Mouse (Mus musculus) liver, embryonic 14.5 days (tissue): ENCODE measurements around the gene Anapc1. TPM values are rescaled to one million over a fixed set of nuclear protein-coding genes. Genes with fewer than 3 reads are reported as not detected.

Experiments used
- ATAC-seq: fragments of 200-750 bp; cut with Nextera tagmentation; 2 replicates; pipeline ENCODE4 v1.8.0; 2017; ENCODE audit warnings: moderate number of reproducible peaks, mild to moderate bottlenecking, moderate library complexity; ENCODE audit not compliant: insufficient read depth
- DNase-seq, 3 experiments: peaks; one replicate each; pipeline ENCODE4 v3.0.0-alpha.2; 2012 to 2013; ENCODE audit warnings: low read depth in 3 of 3, low spot score in 3 of 3
- H3K27ac ChIP-seq: fragments of 300-500 bp; sonication (generic); 2 replicates; pipeline ENCODE4 v1.5.1; 2014; ENCODE audit warnings: moderate library complexity, mild to moderate bottlenecking, control low read depth, inconsistent platforms
- H3K27me3 ChIP-seq: fragments of 300-500 bp; sonication (generic); 2 replicates; pipeline ENCODE4 v1.6.1; 2014; ENCODE audit warnings: mild to moderate bottlenecking, low read length, moderate library complexity; ENCODE audit not compliant: control insufficient read depth, insufficient read depth
- H3K36me3 ChIP-seq: fragments of 300-500 bp; sonication (generic); replicated peaks from 2 replicates; pipeline ENCODE4 v1.6.1; 2014; ENCODE audit warnings: low read depth; ENCODE audit not compliant: control insufficient read depth, insufficient read depth
- H3K4me1 ChIP-seq, 2 experiments: fragments of 200-500 bp in 1 of 2; fragments of 300-500 bp in 1 of 2; sonication (generic) in 1 of 2; replicated peaks; 2 replicates each; pipeline ENCODE4 v1.6.1; 2012 to 2014; ENCODE audit warnings: antibody characterized with exemption in 1 of 2, inconsistent platforms in 1 of 2, low read length in 1 of 2; ENCODE audit not compliant: control insufficient read depth in 2 of 2, insufficient read depth in 2 of 2
- H3K4me2 ChIP-seq: fragments of 300-500 bp; sonication (generic); 2 replicates; pipeline ENCODE4 v1.6.1; 2014; ENCODE audit warnings: low read depth, mild to moderate bottlenecking, control low read depth, moderate library complexity
- H3K4me3 ChIP-seq, 2 experiments: fragments of 200-500 bp in 1 of 2; fragments of 300-500 bp in 1 of 2; sonication (generic) in 1 of 2; 2 replicates each; pipeline ENCODE4 v1.5.1; 2012 to 2014; ENCODE audit warnings: low read depth in 2 of 2, low read length in 2 of 2, mild to moderate bottlenecking in 2 of 2, control low read depth in 1 of 2, inconsistent platforms in 1 of 2, moderate library complexity in 1 of 2; ENCODE audit not compliant: insufficient read depth in 1 of 2
- H3K9ac ChIP-seq: fragments of 300-500 bp; sonication (generic); replicated peaks from 2 replicates; pipeline ENCODE4 v1.6.1; 2014; ENCODE audit warnings: mild to moderate bottlenecking, control low read depth, moderate library complexity
- H3K9me3 ChIP-seq: fragments of 300-500 bp; sonication (generic); 2 replicates; pipeline ENCODE4 v1.6.1; 2016; ENCODE audit warnings: low read length, mixed read lengths; ENCODE audit not compliant: control insufficient read depth
- CTCF ChIP-seq: IDR thresholded peaks from 2 replicates; pipeline ENCODE4 v1.5.1; 2016; ENCODE audit warnings: antibody characterized with exemption, low read depth, control low read depth
- EP300 ChIP-seq: IDR thresholded peaks from 2 replicates; pipeline ENCODE4 v1.6.1; 2016; ENCODE audit warnings: antibody characterized with exemption, low read depth
- WGBS: fragments of 180-500 bp; shearing (Covaris S2); extraction: QIAGEN DNeasy Blood & Tissue Kit; methylation state at CpG from one replicate; pipeline ENCODE4 v1.1.7; 2014; ENCODE audit not compliant: insufficient replicate concordance; 5-methylcytosine and 5-hydroxymethylcytosine counted together
- polyA plus RNA-seq, 2 experiments: library from polyadenylated mRNA; depleted of rRNA in 1 of 2; stranded (reverse) in 1 of 2; unstranded in 1 of 2; fragments of >200 nt; fragmentation: Nextera tagmentation in 1 of 2; extraction: Ambion mirVana in 1 of 2; gene quantifications; 2 replicates each; pipeline versions ENCODE4 v1.2.1 to v1.2.3; 2012 to 2014

The Anapc1 gene
- polyA plus RNA-seq, 2 experiments: 20.6 to 21.6 TPM

DNA sequence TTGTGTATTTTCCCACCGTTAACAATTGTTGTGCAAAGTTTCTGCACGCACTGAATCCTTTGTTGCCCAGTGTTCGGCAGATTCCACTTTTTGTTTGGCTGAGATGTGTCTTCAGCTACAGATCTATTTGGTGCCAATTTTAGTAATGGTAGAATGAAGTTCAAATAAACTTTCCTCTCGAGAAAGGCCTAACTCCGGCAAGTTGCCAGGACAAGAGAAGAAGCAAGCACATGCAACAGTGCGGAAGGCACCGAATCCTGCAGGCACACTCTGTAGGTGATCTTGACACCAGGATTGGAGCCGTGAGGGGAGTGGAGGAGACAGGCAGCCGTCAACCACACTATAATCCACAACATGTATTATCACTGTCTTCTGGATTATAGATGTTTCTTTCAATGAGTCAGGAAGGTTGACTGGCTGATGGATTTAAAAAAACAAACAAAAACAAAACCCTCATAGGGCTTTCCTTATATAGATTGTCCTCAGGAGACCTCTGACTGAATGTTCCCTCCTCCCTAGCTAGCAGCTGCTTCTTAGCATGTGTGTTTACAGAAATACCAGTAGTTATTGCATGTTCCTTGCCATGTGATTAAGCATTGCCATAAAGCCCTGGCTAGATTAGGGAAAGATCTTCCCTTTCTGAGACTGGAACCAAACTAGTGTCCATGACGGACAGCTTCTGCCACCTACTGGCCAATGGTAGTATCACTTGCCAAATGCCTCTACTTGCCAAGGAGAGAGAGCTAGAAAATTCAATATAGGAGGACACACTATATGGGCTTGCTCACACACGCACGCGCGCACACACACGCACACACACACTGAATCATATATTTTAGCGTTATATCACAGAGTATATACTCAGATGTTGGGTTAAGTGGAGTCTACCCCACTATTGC is 114.2 kb downstream of the Anapc1 start:
- ATAC-seq: no peak

DNA sequence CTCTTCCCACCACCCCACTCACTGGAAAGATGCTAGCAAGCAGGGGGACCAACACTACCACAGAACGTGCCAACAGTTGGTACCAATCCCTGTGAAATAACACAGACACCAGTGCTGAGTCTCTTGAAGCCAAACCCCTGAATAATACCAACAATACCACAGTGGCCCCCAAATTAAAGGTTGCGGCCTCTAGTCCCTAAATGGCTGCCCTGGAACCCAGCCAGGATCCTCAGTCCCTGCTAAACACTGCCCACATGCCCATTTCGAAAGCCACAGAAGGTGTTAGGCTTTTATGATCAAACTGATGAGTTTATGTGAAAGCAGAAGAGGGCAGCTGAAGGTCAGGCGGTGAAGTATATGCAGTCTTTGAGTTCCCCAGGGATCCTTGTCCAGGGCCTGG is 116.2 kb downstream of the Anapc1 start:
- Histone ChIP-seq H3K36me3 (no peaks in the 10 kb centered on the region), H3K27ac (no peak overlapping the region), H3K9me3 (no peaks in the 10 kb centered on the region), H3K27me3 (no peaks in the 10 kb centered on the region), H3K9ac (no peak overlapping the region), H3K4me2 (no peak overlapping the region), H3K4me1 (peaks cover 0 to 7% of the 10 kb centered on the region in 2 experiments; a peak in 2 of 4 replicates), H3K4me3 (no peak overlapping the region)
- WGBS: 56% methylated on average over 4 of the region's 4 CpGs
- no peak for ATAC-seq
- no peak for DNase-seq
- TF ChIP-seq EP300 (no peak), CTCF (no peak)

More for the DNA sequence above, 114.2 kb downstream of the Anapc1 start:
- TF ChIP-seq CTCF: peak; percentile 87
- no peak for TF ChIP-seq EP300
- no peaks in the 10 kb centered on the region for H3K9me3 ChIP-seq
- no peak overlapping the region for H3K4me3 ChIP-seq
- no peaks in the 10 kb centered on the region for H3K27me3 ChIP-seq
- 39% methylated on average over 16 of the region's 16 CpGs for WGBS
- H3K36me3 ChIP-seq: no peaks in the 10 kb centered on the region
- DNase-seq: peak; percentile 31 to 36 (median 33)
- no peak overlapping the region for H3K4me2 ChIP-seq
- no peak overlapping the region for H3K9ac ChIP-seq
- H3K4me1 ChIP-seq: 0 out of 4 replicates have a peak, but pooled peaks cover 0 to 3% of the 10 kb centered on the region in 2 experiments
- H3K27ac ChIP-seq: no peak overlapping the region

DNA sequence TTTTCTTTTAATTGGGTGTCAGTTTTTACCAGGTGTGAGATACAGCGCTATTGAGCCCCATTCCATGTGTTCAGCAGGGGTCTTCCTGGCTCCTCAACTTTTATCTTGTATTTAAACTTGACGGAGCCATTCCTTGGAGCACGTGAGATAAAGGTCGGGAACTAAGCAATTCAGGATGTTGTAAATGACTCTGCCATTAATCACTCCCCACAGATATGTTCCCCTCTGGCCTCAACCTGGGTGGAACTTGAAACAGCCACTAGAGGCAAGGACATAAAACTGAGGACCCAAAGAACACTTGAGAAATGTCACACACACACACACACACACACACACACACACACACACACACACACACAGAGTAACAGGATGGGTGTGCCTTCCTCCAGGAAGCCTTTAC is 118.7 kb downstream of the Anapc1 start:
- Histone ChIP-seq H3K27me3 (no peaks in the 10 kb centered on the region), H3K4me3 (no peak overlapping the region), H3K27ac (no peak overlapping the region), H3K9me3 (no peaks in the 10 kb centered on the region), H3K36me3 (no peaks in the 10 kb centered on the region), H3K4me2 (no peak overlapping the region), H3K4me1 (peaks cover 0 to 9% of the 10 kb centered on the region in 2 experiments; a peak in 2 of 4 replicates), H3K9ac (no peak overlapping the region)
- DNase-seq (no peak), ATAC-seq (no peak)
- WGBS: 37% methylated on average over 4 of the region's 4 CpGs
- no peak for TF ChIP-seq CTCF
- no peak for TF ChIP-seq EP300

DNA sequence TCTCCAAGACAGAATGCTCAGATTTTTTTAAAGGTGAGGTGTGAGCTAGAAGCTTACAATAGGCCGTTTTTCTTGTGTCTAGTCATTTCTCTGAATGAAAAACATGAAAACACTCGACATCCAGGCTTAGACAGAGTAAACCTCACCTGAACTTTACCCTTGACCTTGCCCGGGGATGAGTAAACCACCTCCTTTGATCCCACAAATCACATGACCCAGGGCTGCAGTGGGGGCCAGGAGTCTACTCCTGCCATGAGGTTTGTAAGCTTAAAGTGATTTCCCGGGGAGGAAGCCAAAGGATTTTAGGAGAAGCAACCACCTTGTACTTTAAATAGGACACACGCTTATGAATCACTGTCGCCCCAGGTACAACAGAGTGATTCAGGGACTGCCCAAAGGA is 119.2 kb downstream of the Anapc1 start:
- H3K4me1 ChIP-seq: peaks cover 0 to 9% of the 10 kb centered on the region in 2 experiments; a peak in 2 of 4 replicates
- H3K4me3 ChIP-seq: no peak overlapping the region
- H3K36me3 ChIP-seq: no peaks in the 10 kb centered on the region
- H3K27me3 ChIP-seq: no peaks in the 10 kb centered on the region
- DNase-seq (peak; percentile 15 to 24 (median 19)), ATAC-seq (peak; percentile 37; the same call in 1 of the 2 replicates)
- H3K9ac ChIP-seq: no peak overlapping the region
- WGBS: 55% methylated on average over 6 of the region's 6 CpGs
- TF ChIP-seq CTCF: no peak
- no peak for TF ChIP-seq EP300
- no peaks in the 10 kb centered on the region for H3K9me3 ChIP-seq
- H3K4me2 ChIP-seq: no peak overlapping the region
- no peak overlapping the region for H3K27ac ChIP-seq

DNA sequence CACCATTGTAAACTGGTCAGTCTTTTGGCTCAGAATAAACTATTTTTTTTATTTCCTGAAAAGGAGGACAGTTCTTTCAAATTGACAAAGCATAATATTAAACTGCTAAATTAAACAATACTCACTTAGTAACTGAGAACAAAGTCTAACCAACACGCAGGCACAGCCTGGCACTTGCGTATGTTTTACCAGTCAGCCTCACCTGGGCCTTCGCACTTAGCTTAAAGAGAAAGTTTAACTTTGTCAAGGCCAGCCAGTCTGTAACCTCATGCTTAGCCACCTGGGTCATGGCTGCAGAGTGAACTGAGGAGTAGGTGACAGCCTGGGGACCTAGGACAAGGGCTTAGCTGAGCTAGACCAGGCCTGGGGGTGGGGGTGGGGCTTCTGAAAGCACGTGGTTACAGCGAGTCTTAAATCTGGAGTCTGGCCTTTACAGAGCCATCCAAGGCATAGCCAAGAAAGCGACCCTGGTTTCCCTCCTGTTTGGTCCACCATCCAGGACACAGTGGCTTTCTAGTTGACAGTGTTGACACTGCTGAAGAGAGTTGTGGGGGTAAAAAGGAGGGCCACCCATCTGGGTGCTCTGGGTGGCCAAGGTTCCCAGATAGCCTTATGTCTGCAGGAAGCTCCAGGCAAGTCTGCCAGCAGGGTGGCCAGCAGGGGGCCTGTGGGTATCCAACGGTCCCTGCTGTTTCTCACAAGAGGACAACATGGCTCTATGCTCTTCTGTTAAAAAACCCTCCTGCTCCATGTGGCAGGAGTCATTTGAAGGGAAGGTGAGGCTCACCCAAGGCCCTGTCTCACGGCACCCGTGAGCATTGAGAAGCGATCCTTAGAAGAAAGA is 120.7 kb downstream of the Anapc1 start:
- Histone ChIP-seq H3K9ac (no peak overlapping the region), H3K4me2 (no peak overlapping the region), H3K27ac (no peak overlapping the region), H3K4me1 (peaks cover 0 to 9% of the 10 kb centered on the region in 2 experiments; a peak in 2 of 4 replicates), H3K27me3 (no peaks in the 10 kb centered on the region), H3K4me3 (no peak overlapping the region), H3K9me3 (no peaks in the 10 kb centered on the region), H3K36me3 (no peaks in the 10 kb centered on the region)
- DNase-seq (no peak), ATAC-seq (no peak)
- TF ChIP-seq CTCF (peak; percentile 48), EP300 (no peak)
- 52% methylated on average over 10 of the region's 10 CpGs for WGBS
